Mouse (Mus musculus) midbrain, embryonic 12.5 days (tissue): Measurements from ENCODE around the gene Mrc2. TPM values are rescaled to one million over a fixed set of nuclear protein-coding genes. Genes with fewer than 3 reads are reported as not detected.

Source experiments
- ATAC-seq: fragments of 200-750 bp; cut with Nextera tagmentation; 2 replicates; pipeline ENCODE4 v1.8.0; 2017; ENCODE audit warnings: low read depth, moderate TSS enrichment, moderate library complexity; ENCODE audit not compliant: low FRiP score
- H3K27ac ChIP-seq: fragments of 300-500 bp; sonication (generic); replicated peaks from 2 replicates; pipeline ENCODE4 v1.5.1; 2016; ENCODE audit warnings: mild to moderate bottlenecking
- H3K27me3 ChIP-seq: fragments of 300-500 bp; sonication (generic); 2 replicates; pipeline ENCODE4 v1.6.1; 2016; ENCODE audit warnings: mild to moderate bottlenecking
- H3K36me3 ChIP-seq: fragments of 300-500 bp; sonication (generic); 2 replicates; pipeline ENCODE4 v1.6.1; 2016
- H3K4me1 ChIP-seq: fragments of 300-500 bp; sonication (generic); 2 replicates; pipeline ENCODE4 v1.6.1; 2016
- H3K4me2 ChIP-seq: fragments of 300-500 bp; sonication (generic); replicated peaks from 2 replicates; pipeline ENCODE4 v1.6.1; 2016; ENCODE audit warnings: mild to moderate bottlenecking, moderate library complexity
- H3K4me3 ChIP-seq: fragments of 300-500 bp; sonication (generic); 2 replicates; pipeline ENCODE4 v1.5.1; 2016; ENCODE audit warnings: mild to moderate bottlenecking
- H3K9ac ChIP-seq: fragments of 300-500 bp; sonication (generic); replicated peaks from 2 replicates; pipeline ENCODE4 v1.6.1; 2016; ENCODE audit warnings: mild to moderate bottlenecking, moderate library complexity
- H3K9me3 ChIP-seq: fragments of 300-500 bp; sonication (generic); 2 replicates; pipeline ENCODE4 v1.6.1; 2016; ENCODE audit warnings: mild to moderate bottlenecking
- WGBS: fragments of 180-500 bp; shearing (Covaris S2); methylation state at CpG from one replicate; pipeline ENCODE4 v1.1.7; 2016; 5-methylcytosine and 5-hydroxymethylcytosine counted together
- polyA plus RNA-seq: library from polyadenylated mRNA; unstranded; fragments of >200 nt; fragmentation: Nextera tagmentation; extraction: Ambion mirVana; gene quantifications from 2 replicates; pipeline ENCODE4 v1.2.1, GENCODE M21; 2016

Mrc2 gene
- polyA plus RNA-seq, 1 experiment from 2014 or later = 18.7 TPM

GRCm38 (mm10) chr11:105281763-105282459, 10.5 kb upstream of the Mrc2 start:
- 83% methylated on average over 12 of the region's 12 CpGs for WGBS

GRCm38 (mm10) chr11:105282460-105282859, 10.0 kb upstream of the Mrc2 start:
- no peak for ATAC-seq
- Histone ChIP-seq H3K4me1 (no peaks in the 10 kb centered on the region), H3K27ac (no peak overlapping the region), H3K27me3 (no peaks in the 10 kb centered on the region), H3K36me3 (peaks cover 76% of the 10 kb centered on the region), H3K4me3 (no peak overlapping the region), H3K9me3 (no peaks in the 10 kb centered on the region), H3K9ac (no peak overlapping the region), H3K4me2 (no peak overlapping the region)
- WGBS = 87% methylated on average over 2 of the region's 2 CpGs

More at GRCm38 (mm10) chr11:105281763-105282459, 10.5 kb upstream of the Mrc2 start:
- no peaks in the 10 kb centered on the region for H3K27me3 ChIP-seq
- no peak for ATAC-seq
- H3K9me3 ChIP-seq = no peaks in the 10 kb centered on the region
- H3K36me3 ChIP-seq = peaks cover 77% of the 10 kb centered on the region
- H3K4me2 ChIP-seq = no peak overlapping the region
- no peak overlapping the region for H3K27ac ChIP-seq
- no peaks in the 10 kb centered on the region for H3K4me1 ChIP-seq
- H3K4me3 ChIP-seq = no peak overlapping the region
- no peak overlapping the region for H3K9ac ChIP-seq

GRCm38 (mm10) chr11:105283016-105283415, 9.4 kb upstream of the Mrc2 start:
- H3K4me2 ChIP-seq = no peak overlapping the region
- H3K36me3 ChIP-seq = peaks cover 75% of the 10 kb centered on the region
- 95% methylated on average over 9 of the region's 9 CpGs for WGBS
- H3K4me1 ChIP-seq = no peaks in the 10 kb centered on the region
- ATAC-seq = no peak
- H3K4me3 ChIP-seq = no peak overlapping the region
- no peaks in the 10 kb centered on the region for H3K9me3 ChIP-seq
- no peak overlapping the region for H3K9ac ChIP-seq
- no peak overlapping the region for H3K27ac ChIP-seq
- H3K27me3 ChIP-seq = no peaks in the 10 kb centered on the region

- no peak overlapping the region for H3K9ac ChIP-seq
- no peak overlapping the region for H3K4me2 ChIP-seq
- no peak for ATAC-seq
- H3K4me1 ChIP-seq = no peaks in the 10 kb centered on the region
- H3K27me3 ChIP-seq = peaks cover 8% of the 10 kb centered on the region; the same call in 1 of the 2 replicates
- no peak overlapping the region for H3K27ac ChIP-seq
- peaks cover 56% of the 10 kb centered on the region for H3K36me3 ChIP-seq
- no peak overlapping the region for H3K4me3 ChIP-seq
- H3K9me3 ChIP-seq = no peaks in the 10 kb centered on the region
- 63% methylated on average over 3 of the region's 3 CpGs for WGBS
Measured at GRCm38 (mm10) chr11:105285720-105286119, 6.7 kb upstream of the Mrc2 start.

GRCm38 (mm10) chr11:105289403-105289802, 3.0 kb upstream of the Mrc2 start:
- Histone ChIP-seq H3K27ac (no peak overlapping the region), H3K27me3 (peaks cover 8% of the 10 kb centered on the region; the same call in 1 of the 2 replicates), H3K4me3 (no peak overlapping the region), H3K4me2 (no peak overlapping the region), H3K9me3 (no peaks in the 10 kb centered on the region), H3K9ac (no peak overlapping the region), H3K4me1 (peaks cover 26% of the 10 kb centered on the region), H3K36me3 (peaks cover 22% of the 10 kb centered on the region)
- WGBS = 54% methylated on average over 3 of the region's 3 CpGs
- ATAC-seq = no peak

- peak overlapping the region; percentile 82 for H3K27ac ChIP-seq
- H3K4me1 ChIP-seq = peaks cover 29% of the 10 kb centered on the region
- no peak; the same call in 1 of the 2 replicates for ATAC-seq
- H3K4me3 ChIP-seq = peak overlapping the region; percentile 48
- H3K9ac ChIP-seq = peak overlapping the region; percentile 68; the same call in 1 of the 2 replicates
- WGBS = 1% methylated on average over 10 of the region's 10 CpGs
- H3K27me3 ChIP-seq = peaks cover 8% of the 10 kb centered on the region; the same call in 1 of the 2 replicates
- H3K36me3 ChIP-seq = peaks cover 11% of the 10 kb centered on the region; the same call in 1 of the 2 replicates
- no peaks in the 10 kb centered on the region for H3K9me3 ChIP-seq
- H3K4me2 ChIP-seq = peak overlapping the region; percentile 81
Measured at GRCm38 (mm10) chr11:105291681-105292123, 741 bp upstream of the Mrc2 start.

GRCm38 (mm10) chr11:105293101-105293581, 698 bp downstream of the Mrc2 start:
- Histone ChIP-seq H3K27me3 (peaks cover 8% of the 10 kb centered on the region; the same call in 1 of the 2 replicates), H3K36me3 (peaks cover 8% of the 10 kb centered on the region), H3K4me3 (peak overlapping the region; percentile 48), H3K9ac (peak overlapping the region; percentile 68), H3K9me3 (no peaks in the 10 kb centered on the region), H3K4me1 (peaks cover 29% of the 10 kb centered on the region), H3K4me2 (peak overlapping the region; percentile 81), H3K27ac (peak overlapping the region; percentile 82; the same call in 1 of the 2 replicates)
- WGBS = 0% methylated on average over 26 of the region's 26 CpGs
- ATAC-seq = peak; percentile 44

- peak overlapping the region; percentile 61 for H3K27ac ChIP-seq
- peaks cover 12% of the 10 kb centered on the region for H3K36me3 ChIP-seq
- peak overlapping the region; percentile 48 for H3K4me3 ChIP-seq
- H3K4me1 ChIP-seq = peaks cover 29% of the 10 kb centered on the region
- WGBS = 3% methylated on average over 9 of the region's 9 CpGs
- peaks cover 8% of the 10 kb centered on the region; the same call in 1 of the 2 replicates for H3K27me3 ChIP-seq
- H3K4me2 ChIP-seq = peak overlapping the region; percentile 81
- H3K9ac ChIP-seq = peak overlapping the region; percentile 68
- ATAC-seq = no peak
- H3K9me3 ChIP-seq = no peaks in the 10 kb centered on the region
Measured at GRCm38 (mm10) chr11:105293901-105294494, 1.6 kb downstream of the Mrc2 start.

- no peaks in the 10 kb centered on the region for H3K27me3 ChIP-seq
- ATAC-seq = no peak
- WGBS = 93% methylated on average over 10 of the region's 10 CpGs
- peaks cover 12% of the 10 kb centered on the region for H3K36me3 ChIP-seq
- H3K9ac ChIP-seq = no peak overlapping the region
- no peak overlapping the region for H3K4me3 ChIP-seq
- H3K4me1 ChIP-seq = peaks cover 29% of the 10 kb centered on the region
- H3K9me3 ChIP-seq = no peaks in the 10 kb centered on the region
- no peak overlapping the region for H3K27ac ChIP-seq
- H3K4me2 ChIP-seq = no peak overlapping the region
Measured at GRCm38 (mm10) chr11:105296084-105296483, 3.6 kb downstream of the Mrc2 start.

- Histone ChIP-seq H3K27me3 (no peaks in the 10 kb centered on the region), H3K4me2 (no peak overlapping the region), H3K36me3 (peaks cover 12% of the 10 kb centered on the region), H3K4me3 (no peak overlapping the region), H3K9ac (no peak overlapping the region), H3K4me1 (peaks cover 37% of the 10 kb centered on the region), H3K9me3 (no peaks in the 10 kb centered on the region), H3K27ac (no peak overlapping the region)
- 89% methylated on average over 7 of the region's 7 CpGs for WGBS
- no peak for ATAC-seq
Measured at GRCm38 (mm10) chr11:105310197-105310596, 17.8 kb downstream of the Mrc2 start.

GRCm38 (mm10) chr11:105311291-105311975, 19.0 kb downstream of the Mrc2 start:
- 76% methylated on average over 24 of the region's 24 CpGs for WGBS
- H3K36me3 ChIP-seq = peaks cover under 1% of the 10 kb centered on the region; the same call in 1 of the 2 replicates
- no peaks in the 10 kb centered on the region for H3K27me3 ChIP-seq
- no peak overlapping the region for H3K4me2 ChIP-seq
- no peak overlapping the region for H3K9ac ChIP-seq
- ATAC-seq = no peak
- peaks cover 39% of the 10 kb centered on the region for H3K4me1 ChIP-seq
- no peak overlapping the region for H3K27ac ChIP-seq
- H3K9me3 ChIP-seq = no peaks in the 10 kb centered on the region
- H3K4me3 ChIP-seq = no peak overlapping the region
